Mouse (Mus musculus): Measurements from ENCODE around the gene Olfr1461.

Gene Olfr1461

GRCm38 (mm10) chr19:13162700-13163099 lies at the start of gene Olfr1461:
Gene Olfr1461 (plus strand): TSS chr19:13163000.
- no peak for DNase-seq (ENCODE audit: low read depth, low spot score)

DNA sequence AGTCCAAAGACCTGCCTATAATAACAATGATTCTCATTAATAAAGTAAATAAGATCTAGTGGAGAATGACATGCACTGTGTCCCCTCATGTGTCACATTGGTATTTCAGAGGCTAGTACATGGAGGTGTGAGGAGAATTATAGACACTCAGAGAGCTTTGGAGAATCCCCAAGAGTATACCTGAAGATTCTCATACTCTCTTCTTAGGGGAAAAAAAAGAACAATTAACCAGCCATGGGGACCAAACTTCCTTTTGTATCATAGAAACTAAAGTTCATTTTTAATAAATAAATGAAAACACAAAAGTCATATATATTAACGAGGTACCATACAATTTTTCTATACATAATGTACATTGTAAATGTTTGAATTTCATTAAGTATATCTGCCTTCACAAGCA lies 13.4 kb upstream of the Olfr1461 start, which contains the start of gene Olfr1459:
Olfr1459 (minus strand) TSS at position 101 of the 400 bp plus-strand sequence.
- no peak for DNase-seq (ENCODE audit: low read depth, low spot score)

- no peak for DNase-seq (ENCODE audit: low read depth, low spot score)
Observed at GRCm38 (mm10) chr19:13185434-13185833, 22.6 kb downstream of the Olfr1461 start, which contains the start of gene Olfr1462. Gene Olfr1462 (plus strand): TSS chr19:13185734.
